Mouse (Mus musculus) sigmoid colon, adult 10 weeks (tissue): ENCODE results near the gene Trim69. TPM values are rescaled to one million over a fixed set of nuclear protein-coding genes. Genes with fewer than 3 reads are reported as not detected.

Experiments
- polyA plus RNA-seq: library from polyadenylated mRNA; stranded (reverse); fragments of 350-450 nt; fragmentation: Illumina TruSeq; extraction: RNeasy Lipid Tissue Mini Kit (QIAGEN cat#74804); gene quantifications from one replicate; pipeline ENCODE4 v1.2.3, GENCODE M21; 2014; ENCODE audit warnings: low read depth, low replicate concordance

Gene Trim69
- polyA plus RNA-seq = not detected

GRCm38 (mm10) chr2:122160680-122161079 lies at the start of gene Trim69:
Trim69 (plus strand) TSS chr2:122160700.

GRCm38 (mm10) chr2:122117961-122118958 lies 42.2 kb upstream of the Trim69 start, which contains the start of gene Spg11:
Spg11 (minus strand) TSS chr2:122118386.

GRCm38 (mm10) chr2:122147508-122148241 lies 12.8 kb upstream of the Trim69 start, which contains the start of gene B2m:
B2m (plus strand) TSS chr2:122147686.

GRCm38 (mm10) chr2:122186106-122186505 lies 25.6 kb downstream of the Trim69 start, which contains the start of the genes Patl2 and Terb2:
Patl2 (minus strand) TSS chr2:122186189.
Terb2 (plus strand) TSS chr2:122186272.

Other genes with a start within 250 kb of the Trim69 start
- gene Ctdspl2, start 204.7 kb upstream of the Trim69 start, polyA plus RNA-seq = 70.3 TPM
- gene Mageb3, start 204.6 kb upstream of the Trim69 start, polyA plus RNA-seq = not detected
- 62.2 TPM for gene Eif3j1, start 132.2 kb upstream of the Trim69 start, polyA plus RNA-seq
- 10.8 TPM for gene Spg11, start 42.3 kb upstream of the Trim69 start, polyA plus RNA-seq
- gene B2m, start 13.0 kb upstream of the Trim69 start, polyA plus RNA-seq = 3,491 TPM
- gene Patl2, start 25.5 kb downstream of the Trim69 start, polyA plus RNA-seq = not detected
- not detected for gene Terb2, start 25.6 kb downstream of the Trim69 start, polyA plus RNA-seq
- gene Sord, start 74.0 kb downstream of the Trim69 start, polyA plus RNA-seq = 120 TPM
- gene Duox2, start 137.7 kb downstream of the Trim69 start, polyA plus RNA-seq = 13.0 TPM
- gene Duoxa2, start 138.2 kb downstream of the Trim69 start, polyA plus RNA-seq = 1.7 TPM
- gene Duoxa1, start 153.0 kb downstream of the Trim69 start, polyA plus RNA-seq = not detected
- gene Duox1, start 155.0 kb downstream of the Trim69 start, polyA plus RNA-seq = not detected
- not detected for gene Shf, start 208.5 kb downstream of the Trim69 start, polyA plus RNA-seq